Mouse (Mus musculus) right cerebral cortex, postnatal 36 days (tissue): ENCODE results near the gene Tusc2.
"Not testable (repeated sequence)": the region's sequence is repeated elsewhere in the genome, so short reads cannot be mapped to it uniquely, and the experiment has no call there.

Source experiments
- DNase-seq, 2 experiments: peaks; one replicate each; pipeline ENCODE4 v3.0.0; 2022; ENCODE audit warnings: low spot score in 2 of 2, mixed read lengths in 1 of 2

Gene Tusc2

DNA sequence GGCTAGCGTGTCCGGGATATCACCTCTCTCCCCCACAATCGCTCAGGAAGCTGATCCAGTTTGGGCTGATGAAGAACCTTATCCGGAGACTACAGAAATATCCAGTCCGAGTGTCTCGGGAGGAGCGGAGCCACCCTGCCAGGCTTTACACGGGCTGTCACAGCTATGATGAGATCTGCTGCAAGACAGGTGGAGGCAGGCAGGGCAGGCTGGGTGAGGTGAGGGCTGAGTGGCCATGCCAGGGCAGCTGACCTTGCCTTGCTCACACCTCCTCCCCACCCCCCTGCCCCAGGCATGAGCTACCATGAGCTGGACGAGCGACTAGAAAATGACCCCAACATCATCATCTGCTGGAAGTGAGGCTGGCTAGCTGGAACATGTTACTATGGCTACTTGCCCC, 17.9 kb upstream of the Tusc2 start:
- DNase-seq: no peak

DNA sequence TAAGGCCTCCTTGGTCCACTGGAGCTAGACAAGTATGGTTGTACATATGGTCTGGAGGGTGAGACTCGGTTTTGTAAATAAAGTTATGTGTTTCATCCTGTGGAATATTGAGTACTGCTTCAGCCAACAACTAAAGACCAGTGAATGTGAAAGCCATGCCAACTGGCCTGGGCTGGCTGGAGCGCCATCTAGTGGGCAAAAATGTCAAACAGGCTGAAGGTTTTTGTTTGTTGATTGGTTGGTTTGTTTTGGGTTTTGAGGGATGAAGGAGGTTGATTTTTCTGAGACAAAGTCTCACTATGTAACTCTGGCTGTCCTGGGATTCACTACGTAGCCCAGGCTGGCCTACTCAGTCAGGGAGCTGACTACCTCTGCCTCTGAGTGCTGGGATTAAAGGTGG, 17.5 kb upstream of the Tusc2 start:
- DNase-seq: peak in 1 of 2 experiments; percentile 63

DNA sequence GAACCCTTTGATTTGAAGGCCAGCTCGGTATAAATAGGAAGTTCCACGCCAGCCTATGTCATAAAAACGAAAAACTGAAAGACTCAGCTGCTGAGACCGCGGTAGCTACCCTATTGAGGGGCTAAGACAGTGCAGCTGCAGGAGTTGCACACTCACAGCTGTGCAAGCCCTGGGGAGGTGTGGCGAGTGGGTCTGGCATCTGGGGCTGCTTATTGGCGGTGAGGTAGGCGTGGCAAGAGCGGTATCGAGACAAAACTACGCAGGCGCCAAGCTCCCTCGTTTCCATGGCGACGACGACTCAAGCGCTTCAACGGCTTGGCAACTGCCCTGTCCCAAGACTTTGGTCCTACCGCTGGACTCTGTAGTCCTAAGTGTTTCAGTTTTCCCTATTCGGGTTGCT, 16.0 kb upstream of the Tusc2 start, which contains the start of gene Zmynd10:
Zmynd10 (plus strand) TSS at position 273 of the 400 bp plus-strand sequence.
- peak; percentile 81 to 84 for DNase-seq

DNA sequence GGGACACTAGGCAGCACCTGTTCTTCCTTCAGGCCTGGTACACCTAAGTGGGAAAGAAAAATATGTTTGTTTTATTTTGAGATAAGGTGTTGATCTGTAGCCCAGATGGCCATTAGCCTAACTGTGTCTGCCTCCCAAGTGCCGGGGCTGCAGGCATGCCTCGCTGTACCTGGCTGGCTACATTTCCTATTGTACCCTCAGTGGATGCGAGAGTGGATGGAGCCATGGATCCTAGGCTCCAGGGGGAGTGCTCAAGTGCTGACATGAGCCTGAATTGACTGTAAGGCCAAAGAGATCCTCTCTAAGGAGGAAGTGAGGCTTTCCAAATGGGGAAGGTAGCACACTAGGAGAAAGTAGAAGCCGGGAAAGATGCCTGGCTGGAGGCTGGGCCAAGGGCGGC, 15.1 kb upstream of the Tusc2 start:
- no peak for DNase-seq

DNA sequence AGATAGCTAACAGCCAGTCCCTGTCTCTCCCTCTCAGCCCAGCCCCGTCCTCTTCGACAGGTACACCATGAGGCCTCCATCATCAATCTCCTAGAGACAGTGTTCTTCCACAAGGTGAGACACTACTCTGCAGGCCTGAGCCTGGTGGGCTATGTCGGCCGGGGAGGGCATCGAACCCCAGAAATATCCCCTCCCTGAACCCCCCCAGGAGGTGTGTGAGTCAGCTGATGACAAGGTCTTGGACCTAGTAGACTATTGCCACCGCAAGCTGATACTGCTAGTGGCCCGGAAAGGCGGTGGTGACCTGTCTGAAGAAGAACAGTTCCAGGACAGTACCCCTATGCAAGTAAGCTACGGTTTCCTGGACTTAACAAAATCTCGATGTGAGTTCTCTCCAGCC, 14.2 kb upstream of the Tusc2 start:
- no peak for DNase-seq

DNA sequence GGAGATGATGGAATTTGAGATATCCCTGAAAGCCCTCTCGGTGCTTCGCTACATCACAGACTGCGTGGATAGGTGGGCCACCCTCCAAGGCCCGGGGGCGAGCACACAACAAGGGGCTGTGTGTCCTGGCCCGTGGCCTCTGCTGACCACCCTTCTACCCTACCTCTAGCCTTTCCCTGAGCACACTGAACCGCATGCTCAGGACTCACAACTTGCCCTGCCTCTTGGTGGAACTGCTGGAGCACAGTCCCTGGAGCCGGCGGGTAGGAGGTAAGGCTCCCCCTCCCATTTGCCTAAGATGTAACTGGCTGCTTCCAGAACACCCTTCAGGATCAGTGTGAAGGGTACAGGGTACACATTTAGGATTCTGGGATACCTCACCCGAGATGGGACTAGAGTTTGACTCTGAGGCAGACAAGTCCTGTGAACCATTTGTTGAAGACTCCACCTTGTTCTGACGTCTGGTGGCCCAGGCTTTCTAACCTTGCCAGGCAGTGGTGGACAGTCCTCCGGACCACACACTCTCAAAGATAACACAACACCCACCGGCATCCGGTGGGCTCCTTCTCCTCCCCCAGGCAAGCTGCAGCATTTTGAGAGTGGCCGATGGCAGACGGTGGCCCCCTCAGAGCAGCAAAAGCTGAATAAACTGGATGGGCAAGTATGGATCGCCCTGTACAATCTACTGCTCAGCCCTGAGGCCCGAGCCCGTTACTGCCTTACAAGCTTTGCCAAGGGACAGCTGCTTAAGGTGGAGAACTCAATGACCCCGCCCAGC, 13.6 kb upstream of the Tusc2 start:
- no peak for DNase-seq

DNA sequence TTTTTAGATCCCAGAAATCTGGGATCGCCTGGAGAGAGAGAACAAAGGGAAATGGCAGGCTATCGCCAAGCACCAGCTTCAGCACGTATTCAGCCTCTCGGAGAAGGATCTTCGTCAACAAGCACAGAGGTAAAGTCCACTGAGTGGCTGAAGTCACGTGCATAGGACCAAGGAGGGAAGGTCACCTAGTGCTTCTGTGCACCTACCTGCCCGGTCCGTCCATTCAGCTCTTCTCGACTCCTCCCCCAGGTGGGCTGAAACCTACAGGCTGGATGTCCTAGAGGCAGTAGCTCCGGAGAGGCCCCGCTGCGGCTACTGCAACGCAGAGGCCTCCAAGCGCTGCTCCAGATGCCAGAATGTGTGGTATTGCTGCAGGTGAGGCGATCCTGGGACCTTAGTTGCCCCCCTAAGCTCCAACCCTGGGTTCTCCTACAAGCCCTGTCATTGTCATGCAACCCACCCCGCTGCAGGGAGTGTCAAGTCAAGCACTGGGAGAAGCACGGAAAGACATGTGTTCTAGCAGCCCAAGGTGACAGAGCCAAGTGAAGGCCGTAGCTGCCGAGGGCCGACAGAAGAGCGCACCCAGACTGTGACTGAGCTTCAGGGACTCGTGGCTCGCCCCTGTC, 12.5 kb upstream of the Tusc2 start:
- no peak for DNase-seq

DNA sequence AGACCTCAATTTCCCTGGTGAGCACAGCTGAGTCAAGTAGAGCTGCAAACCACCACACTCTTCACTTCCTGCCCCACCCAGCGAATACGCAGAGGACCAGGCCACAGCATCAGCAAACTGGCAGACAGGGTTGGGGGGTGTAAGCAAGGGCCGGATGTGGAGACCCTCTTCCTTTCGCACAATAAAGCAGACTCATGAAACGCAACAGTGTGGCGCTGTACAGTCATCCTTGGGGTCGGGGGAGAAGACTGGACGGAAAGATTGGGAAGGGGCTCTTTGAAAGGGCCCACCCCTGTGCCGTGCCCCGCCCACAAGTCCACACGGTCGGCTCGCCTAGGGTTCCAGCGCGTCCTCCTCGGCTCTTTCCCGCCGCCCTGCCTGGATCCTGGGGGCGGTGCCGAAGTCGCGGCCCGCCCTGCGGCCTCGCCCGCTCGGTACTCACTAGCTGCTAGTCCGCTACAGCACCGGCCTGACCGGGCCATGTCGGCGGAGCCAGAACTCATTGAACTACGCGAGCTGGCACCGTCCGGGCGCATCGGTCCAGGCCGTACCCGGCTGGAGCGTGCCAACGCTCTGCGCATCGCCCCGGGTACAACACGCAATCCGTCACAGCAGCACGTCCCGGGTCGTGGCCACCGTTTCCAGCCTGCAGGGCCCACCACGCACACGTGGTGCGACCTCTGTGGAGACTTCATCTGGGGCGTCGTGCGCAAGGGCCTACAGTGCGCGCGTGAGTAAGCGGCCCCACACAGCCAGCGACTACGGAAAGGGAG, 11.8 kb upstream of the Tusc2 start, which contains the start of gene Rassf1:
Rassf1 (plus strand) TSS at position 439 of the 773 bp plus-strand sequence.
- no peak for DNase-seq

DNA sequence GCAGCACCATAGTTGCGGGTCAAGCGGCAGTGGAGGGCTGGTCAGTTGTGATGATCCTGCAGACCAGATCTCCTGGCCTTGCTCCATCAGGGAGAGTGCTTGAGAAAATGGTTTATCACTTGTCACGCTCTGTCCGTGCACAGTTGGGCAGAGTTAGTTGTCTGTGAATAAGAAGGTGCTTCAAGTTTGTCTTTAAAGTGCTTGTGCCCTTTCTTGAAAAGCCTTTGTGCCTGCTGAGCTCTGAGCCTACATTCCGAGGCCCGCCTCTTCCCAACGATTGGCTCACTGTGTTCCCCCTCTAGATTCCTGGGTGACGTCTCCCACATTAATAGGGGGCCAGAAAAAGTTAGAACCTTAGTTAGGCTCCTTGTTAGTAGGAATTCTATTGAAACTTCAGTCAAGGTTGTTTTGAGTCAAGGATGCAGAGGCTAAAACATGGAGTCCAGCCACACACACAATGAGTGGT, 11.1 kb upstream of the Tusc2 start:
- no peak for DNase-seq

DNA sequence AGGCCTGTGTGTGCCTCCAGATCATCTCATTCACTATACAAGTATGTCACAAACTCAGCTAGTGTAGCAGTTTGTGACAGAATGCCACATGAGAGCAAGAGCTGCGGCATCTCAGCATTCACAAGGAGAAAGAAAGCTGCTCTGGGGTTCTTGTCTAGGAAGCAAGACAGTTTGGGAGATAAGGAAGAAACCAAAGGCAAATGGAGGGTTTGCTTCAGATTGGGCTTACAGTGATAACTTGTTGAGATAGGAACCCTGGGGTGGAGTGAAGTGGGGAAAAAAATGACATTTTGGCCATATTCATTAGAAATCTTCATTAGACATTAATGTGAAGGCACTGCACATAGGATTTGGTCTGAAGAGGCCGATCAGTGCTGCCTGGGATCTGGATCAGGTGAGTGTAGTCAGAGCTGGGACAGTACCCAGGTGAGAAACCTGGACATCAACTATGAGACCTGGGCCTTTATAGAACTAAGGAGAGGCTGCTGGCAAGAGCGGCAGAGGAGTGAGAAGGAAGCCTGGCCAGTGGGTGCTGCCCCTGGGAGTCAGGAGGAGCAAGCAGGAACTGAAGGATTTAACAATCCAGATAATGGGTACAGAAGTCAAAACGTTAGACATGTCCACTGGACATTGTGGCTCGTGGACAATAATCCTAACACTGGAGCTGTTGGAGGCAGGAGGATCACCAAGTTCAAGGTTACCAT, 10.2 kb upstream of the Tusc2 start:
- no peak for DNase-seq

DNA sequence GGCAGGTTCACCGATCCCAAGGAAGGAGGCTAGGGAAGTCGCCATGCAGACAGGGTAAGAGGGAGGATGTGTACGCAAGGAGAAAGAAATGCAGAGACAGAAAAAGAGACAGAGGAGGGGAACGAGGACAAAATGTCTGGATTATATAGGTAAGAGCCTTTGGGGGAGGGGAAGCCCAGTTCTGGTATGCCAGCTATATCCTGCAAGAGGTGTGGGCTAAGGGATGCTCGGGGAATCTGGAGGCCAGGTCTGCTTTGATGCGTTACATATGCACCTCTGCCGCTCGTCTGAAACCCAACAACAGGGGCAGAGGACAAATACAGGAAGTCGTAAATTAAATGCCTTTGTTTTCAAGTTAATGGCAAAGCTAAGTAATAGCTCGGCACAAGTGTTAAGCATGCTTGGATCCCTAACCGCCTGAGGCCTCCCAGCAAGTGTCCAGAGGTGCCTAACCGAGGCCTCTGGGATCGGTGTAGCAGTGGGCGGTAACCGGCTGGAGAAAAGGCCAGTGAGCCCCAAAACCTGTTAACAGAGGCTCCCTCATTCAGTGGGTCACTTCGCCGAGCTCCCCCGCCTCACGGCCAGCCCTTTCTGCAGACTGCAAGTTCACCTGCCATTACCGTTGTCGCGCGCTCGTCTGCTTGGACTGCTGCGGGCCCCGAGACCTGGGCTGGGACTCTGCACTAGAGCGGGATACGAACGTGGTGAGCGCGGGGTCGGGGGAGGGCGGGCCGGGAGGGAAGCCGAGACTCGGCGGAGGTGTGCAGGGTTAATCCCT, 9.3 kb upstream of the Tusc2 start:
- DNase-seq: no peak

DNA sequence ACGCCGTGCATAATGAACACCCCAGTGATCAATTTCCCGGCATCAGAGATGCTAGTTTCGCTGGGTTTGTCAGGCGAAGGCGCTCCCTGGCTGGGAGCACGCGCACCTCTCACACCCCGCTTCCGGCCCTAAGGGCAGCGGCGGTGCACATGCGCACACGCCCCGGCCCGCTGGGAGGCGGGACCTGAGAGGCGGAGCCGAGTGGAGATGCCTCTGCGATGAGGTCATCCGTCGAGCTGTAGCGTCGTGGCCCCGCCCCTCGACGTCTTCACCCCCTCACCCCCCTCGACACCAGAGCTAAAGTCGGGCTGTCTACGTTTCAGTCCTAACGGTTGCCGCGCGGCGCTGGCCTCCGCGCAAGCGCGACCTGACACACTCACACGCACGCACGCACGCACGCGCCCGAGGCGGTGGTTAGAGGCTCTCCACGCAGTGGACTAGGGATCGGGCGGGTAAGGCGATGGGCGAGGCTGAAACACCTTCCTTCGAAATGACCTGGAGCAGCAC, 8.7 kb upstream of the Tusc2 start:
- peak; percentile 95 for DNase-seq

DNA sequence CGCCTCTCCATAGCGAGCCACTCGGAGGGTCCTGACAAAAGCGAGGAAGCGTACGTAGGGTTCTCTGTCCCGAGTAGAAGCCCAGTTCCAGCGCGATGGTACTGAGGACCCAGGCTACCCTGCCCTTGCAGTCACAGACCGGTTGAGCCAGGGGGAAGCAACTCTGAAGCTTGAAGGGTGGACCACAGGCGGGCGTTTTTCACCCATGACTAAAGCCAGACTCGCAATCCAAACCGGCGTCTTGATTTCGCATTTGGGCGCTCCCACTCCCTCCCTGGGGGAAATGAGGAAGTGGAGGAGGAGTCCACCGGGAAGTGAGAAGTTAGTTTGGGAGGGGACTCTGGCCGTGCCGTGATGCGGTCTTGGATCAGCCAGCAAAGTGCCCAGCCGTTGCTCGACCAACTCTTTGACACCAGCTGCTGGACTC, 8.0 kb upstream of the Tusc2 start:
- no peak for DNase-seq

DNA sequence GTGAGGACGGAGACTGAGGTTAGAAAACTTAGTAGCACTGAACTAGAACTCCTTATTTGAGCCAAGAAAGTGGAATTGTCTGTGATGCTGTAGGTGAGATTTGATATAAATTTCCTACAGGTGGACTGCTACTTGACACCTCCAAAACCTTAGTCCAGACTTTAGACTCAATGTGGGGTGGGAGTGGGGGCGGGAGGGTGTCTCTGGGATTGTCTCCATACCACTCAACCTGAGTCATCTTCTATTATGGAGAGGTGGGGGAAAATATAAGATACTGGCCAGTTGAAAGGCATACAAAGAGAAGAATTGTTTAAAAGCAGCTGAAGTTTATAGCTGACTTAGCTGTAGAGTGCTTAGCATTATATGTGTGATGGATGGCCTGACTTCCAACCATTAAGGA, 7.4 kb upstream of the Tusc2 start:
- no peak for DNase-seq

DNA sequence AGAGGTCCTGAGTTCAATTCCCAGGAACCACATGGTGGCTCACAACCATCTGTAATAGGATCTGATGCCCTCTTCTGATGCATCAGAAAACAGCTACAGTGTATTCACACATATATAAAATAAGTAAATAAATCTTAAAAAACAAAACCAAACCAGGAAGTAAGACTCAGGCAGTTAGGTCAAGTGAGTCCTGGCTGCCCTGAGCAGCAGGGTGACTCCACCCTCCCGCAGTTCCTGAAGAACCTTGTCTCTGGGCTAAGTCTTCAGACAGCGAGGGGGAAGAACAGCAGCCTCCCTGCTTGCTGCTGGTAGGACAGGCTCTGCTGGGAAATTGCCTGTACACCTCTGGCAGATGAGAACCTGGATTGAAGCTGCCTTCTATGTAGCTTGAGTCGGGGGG, 6.7 kb upstream of the Tusc2 start:
- DNase-seq: no peak

DNA sequence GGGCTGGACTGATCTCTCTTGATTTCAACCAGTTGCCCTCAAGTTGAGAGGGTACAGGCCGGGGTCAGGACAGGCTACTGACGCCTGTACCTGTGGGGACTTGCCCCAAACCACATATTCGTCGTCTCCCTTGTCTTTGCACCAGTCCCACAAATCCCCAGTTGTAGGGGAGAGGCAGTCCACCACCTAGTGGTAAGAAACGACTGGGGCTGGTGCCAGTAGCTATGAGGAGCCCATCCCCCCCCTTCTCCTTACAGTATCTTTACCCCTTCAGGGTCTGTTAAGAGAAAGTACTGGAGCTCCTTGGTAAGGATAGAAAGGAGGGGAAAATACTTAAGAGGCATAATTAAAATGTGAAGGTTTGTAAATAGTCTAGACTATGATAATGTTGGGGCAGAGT, 2.5 kb downstream of the Tusc2 start:
- not testable (repeated sequence) for DNase-seq

DNA sequence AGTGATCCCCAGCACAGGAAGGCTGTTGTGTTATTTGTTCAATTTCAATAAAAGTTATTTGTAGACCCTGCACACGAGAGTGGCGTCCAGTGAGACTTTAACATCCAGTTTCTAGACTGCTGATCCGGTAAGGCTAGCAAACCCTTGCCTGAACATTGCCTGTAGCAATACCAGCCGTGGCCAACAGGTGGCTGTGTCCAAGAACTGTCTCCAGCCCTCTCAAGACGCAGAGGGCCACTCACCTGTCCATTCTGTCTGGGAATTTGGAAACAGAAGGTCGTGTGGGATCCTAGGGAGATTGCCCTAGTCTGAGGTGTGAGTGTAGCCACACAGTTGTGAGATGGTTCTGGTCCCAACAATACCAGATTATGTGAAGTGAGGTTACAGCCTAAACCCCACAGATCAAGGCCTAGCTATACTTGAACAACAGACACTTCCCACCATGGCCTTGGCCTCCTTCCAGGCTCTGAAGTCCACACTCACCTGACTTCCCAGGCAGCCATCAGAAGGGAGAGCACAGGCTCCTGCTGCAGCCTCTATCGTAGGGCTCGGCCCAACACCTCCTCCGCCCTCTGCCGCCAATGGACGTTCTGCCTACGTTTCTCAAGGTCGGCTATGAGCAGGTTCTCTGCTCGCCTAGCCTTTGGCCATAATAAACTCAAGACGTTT, 3.1 kb downstream of the Tusc2 start:
- peak; percentile 55 to 56 for DNase-seq

DNA sequence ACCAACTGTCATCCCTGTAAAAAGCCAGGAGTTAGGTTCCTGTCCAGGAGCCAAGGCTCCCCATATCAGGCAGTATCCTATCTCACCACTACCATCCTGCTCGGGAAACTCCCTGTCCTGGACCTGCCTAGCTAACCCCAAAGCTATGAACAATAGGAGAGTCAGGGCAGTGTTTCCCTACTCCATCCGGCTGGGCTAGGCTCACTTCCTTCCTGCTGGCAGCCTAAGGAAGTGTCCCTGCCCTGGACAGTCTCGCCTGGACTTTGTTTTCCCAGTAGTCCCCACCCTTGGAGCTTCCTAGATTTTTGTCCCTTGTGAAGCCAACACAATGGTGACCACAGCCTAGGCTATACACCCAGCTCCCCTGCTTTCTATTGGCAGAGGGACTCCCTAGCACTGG, 3.8 kb downstream of the Tusc2 start:
- DNase-seq: no peak

DNA sequence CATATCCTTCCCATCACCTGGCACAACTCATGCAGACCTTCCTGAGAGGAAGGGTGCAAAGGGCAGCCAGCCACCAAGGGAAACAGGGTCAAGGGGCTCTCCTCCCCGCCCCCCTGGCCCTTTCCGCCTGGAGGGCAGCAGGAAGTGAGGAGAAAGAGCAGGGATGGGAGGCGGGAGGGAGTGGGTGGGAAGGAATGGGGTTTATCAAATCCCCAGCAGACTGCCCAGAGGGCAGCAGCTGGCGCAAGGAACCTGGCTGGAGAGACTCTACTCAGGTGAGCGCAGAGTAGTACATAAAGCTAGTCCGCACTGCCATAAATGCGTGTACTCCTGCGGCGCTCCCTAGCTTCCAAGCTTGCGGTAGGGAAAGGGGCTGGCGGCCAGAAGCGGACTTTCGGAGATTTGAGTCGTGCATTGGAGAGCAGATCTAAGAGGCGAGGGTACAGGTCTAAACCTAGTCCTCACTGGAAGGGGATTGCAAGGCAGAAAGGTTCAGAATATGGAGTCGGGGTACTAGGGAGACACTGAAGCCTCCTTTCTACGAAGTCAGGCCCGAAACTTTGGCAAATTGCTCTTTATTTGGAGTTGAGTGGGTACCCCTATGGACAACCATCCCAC, 4.8 kb downstream of the Tusc2 start, which contains the start of gene Hyal2:
Hyal2 (plus strand) TSS at position 244 of the 618 bp plus-strand sequence.
- no peak for DNase-seq
